Mouse (Mus musculus) gastrocnemius, postnatal 14 days (tissue): ENCODE measurements around the gene Phc1. TPM values are rescaled to one million over a fixed set of nuclear protein-coding genes. Genes with fewer than 3 reads are reported as not detected.

Experiments used
- DNase-seq: peaks from one replicate; pipeline ENCODE4 v3.0.0; 2021; ENCODE audit warnings: mixed read lengths
- intact Hi-C: fragments of 180-260 bp; cut with DNase I; formaldehyde crosslinking; loops from one replicate; pipeline ENCODE4 v1.15.1; 2025; ENCODE audit warnings: low total_unique reads
- total RNA-seq, 2 experiments: library from RNA; stranded (reverse); gene quantifications; 2 replicates each; pipeline ENCODE4 v1.2.3; 2021

Phc1 gene
- total RNA-seq, 2 experiments from 2014 or later = 8.0 to 10.7 TPM

GRCm38 (mm10) chr6:122302121-122302520, 38.2 kb downstream of the Phc1 start:
- DNase-seq = no peak
- intact Hi-C loops = no loop called here

- DNase-seq = no peak
Measured at GRCm38 (mm10) chr6:122299621-122300133, 40.7 kb downstream of the Phc1 start.

GRCm38 (mm10) chr6:122298223-122298609, 42.1 kb downstream of the Phc1 start:
- no peak for DNase-seq
- intact Hi-C loops = no loop called here

More at GRCm38 (mm10) chr6:122299621-122300133, 40.7 kb downstream of the Phc1 start:
- intact Hi-C loops = no loop called here

GRCm38 (mm10) chr6:122297279-122298222, 42.8 kb downstream of the Phc1 start:
- no peak for DNase-seq
- intact Hi-C loops = no loop called here

GRCm38 (mm10) chr6:122296918-122297278, 43.5 kb downstream of the Phc1 start:
- intact Hi-C loops = no loop called here
- DNase-seq = no peak

- no peak for DNase-seq
- intact Hi-C loops = no loop called here
Measured at GRCm38 (mm10) chr6:122295242-122295641, 45.1 kb downstream of the Phc1 start.

- intact Hi-C loops = no loop called here
- DNase-seq = no peak
Measured at GRCm38 (mm10) chr6:122294290-122294689, 46.1 kb downstream of the Phc1 start.

- no peak for DNase-seq
- intact Hi-C loops = no loop called here
Measured at GRCm38 (mm10) chr6:122293796-122294195, 46.6 kb downstream of the Phc1 start.

- no peak for DNase-seq
- intact Hi-C loops = no loop called here
Measured at GRCm38 (mm10) chr6:122293121-122293520, 47.2 kb downstream of the Phc1 start.

GRCm38 (mm10) chr6:122292184-122292583, 48.2 kb downstream of the Phc1 start:
- DNase-seq = no peak
- intact Hi-C loops = no loop called here

- no peak for DNase-seq
- intact Hi-C loops = no loop called here
Measured at GRCm38 (mm10) chr6:122291735-122292134, 48.6 kb downstream of the Phc1 start.

- intact Hi-C loops = no loop called here
- DNase-seq = no peak
Measured at GRCm38 (mm10) chr6:122291264-122291663, 49.1 kb downstream of the Phc1 start.

- intact Hi-C loops = no loop called here
- no peak for DNase-seq
Measured at GRCm38 (mm10) chr6:122290253-122290652, 50.1 kb downstream of the Phc1 start.

GRCm38 (mm10) chr6:122289313-122289712, 51.0 kb downstream of the Phc1 start:
- DNase-seq = no peak
- intact Hi-C loops = no loop called here

- DNase-seq = no peak
- intact Hi-C loops = no loop called here
Measured at GRCm38 (mm10) chr6:122288263-122288662, 52.1 kb downstream of the Phc1 start.

- intact Hi-C loops = no loop called here
Measured at GRCm38 (mm10) chr6:122284823-122285222, 55.5 kb downstream of the Phc1 start.

GRCm38 (mm10) chr6:122284304-122284703, 56.1 kb downstream of the Phc1 start:
- intact Hi-C loops = no loop called here
- no peak for DNase-seq

More at GRCm38 (mm10) chr6:122284823-122285222, 55.5 kb downstream of the Phc1 start:
- DNase-seq = no peak

GRCm38 (mm10) chr6:122283429-122283828, 56.9 kb downstream of the Phc1 start:
- intact Hi-C loops = no loop called here
- no peak for DNase-seq

- no peak for DNase-seq
- intact Hi-C loops = no loop called here
Measured at GRCm38 (mm10) chr6:122282782-122283181, 57.6 kb downstream of the Phc1 start, which contains the start of gene Klrg1. Gene Klrg1 (minus strand): TSS chr6:122282882.

GRCm38 (mm10) chr6:122276565-122276964, 63.8 kb downstream of the Phc1 start:
- DNase-seq = no peak
- intact Hi-C loops = no loop called here

- intact Hi-C loops = no loop called here
- DNase-seq = no peak
Measured at GRCm38 (mm10) chr6:122274546-122274945, 65.8 kb downstream of the Phc1 start.
